Mouse (Mus musculus) bone marrow macrophage, adult 2 months (primary cell): ENCODE measurements at regions not wholly inside any gene's neighbourhood (a gene's known extent, or its start where the extent isn't known, plus 50 kb on each side); places are given as distances from the start of the nearest gene placed in this dataset.

Experiments used
- H3K27ac ChIP-seq: 2 replicates; pipeline ENCODE4 v1.5.1; 2012; ENCODE audit warnings: low read depth, low read length; ENCODE audit not compliant: insufficient read depth
- H3K4me1 ChIP-seq: 2 replicates; pipeline ENCODE4 v1.6.1; 2012; ENCODE audit warnings: low read length; ENCODE audit not compliant: control insufficient read depth, insufficient read depth
- H3K4me3 ChIP-seq: 2 replicates; pipeline ENCODE4 v1.5.1; 2012; ENCODE audit warnings: mild to moderate bottlenecking, low read length, moderate library complexity; ENCODE audit not compliant: insufficient read depth
- CTCF ChIP-seq: IDR thresholded peaks from 2 replicates; pipeline ENCODE4 v1.5.1; 2012; ENCODE audit warnings: low read depth, mild to moderate bottlenecking, low read length, moderate library complexity
- POLR2A ChIP-seq: IDR thresholded peaks from 2 replicates; pipeline ENCODE4 v1.6.1; 2012; ENCODE audit warnings: mild to moderate bottlenecking, low read depth, low read length, borderline replicate concordance

DNA sequence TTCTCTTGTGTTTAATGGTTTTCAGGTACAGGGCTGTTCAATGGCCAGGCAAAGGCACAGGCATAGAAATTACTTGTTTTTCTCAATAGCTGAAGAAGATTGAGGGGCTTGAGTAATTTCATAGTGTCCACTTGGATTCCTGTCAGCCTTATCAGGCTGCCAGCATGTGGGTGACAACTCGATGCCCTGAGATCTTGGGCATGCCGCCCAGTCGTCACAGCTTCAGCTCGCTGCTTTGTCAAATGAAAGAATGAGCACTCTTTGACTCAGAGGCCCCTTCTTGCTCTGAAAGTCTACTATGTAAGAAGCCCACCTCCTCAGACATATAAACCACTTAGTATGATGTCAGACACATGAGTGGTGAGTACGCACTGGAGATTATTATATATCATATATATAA is 272.6 kb downstream of the Rwdd3 start:
- Histone ChIP-seq H3K4me3 (no peak overlapping the region), H3K4me1 (no peaks in the 10 kb centered on the region), H3K27ac (no peak overlapping the region)
- TF ChIP-seq POLR2A (no peak), CTCF (no peak)

- Histone ChIP-seq H3K4me3 (no peak overlapping the region), H3K27ac (no peak overlapping the region), H3K4me1 (no peaks in the 10 kb centered on the region)
- TF ChIP-seq CTCF (no peak), POLR2A (no peak)
Measured at GRCm38 (mm10) chr3:120898258-120898657, 273.2 kb downstream of the Rwdd3 start.

- no peaks in the 10 kb centered on the region for H3K4me1 ChIP-seq
- H3K27ac ChIP-seq = no peak overlapping the region
- no peak overlapping the region for H3K4me3 ChIP-seq
- TF ChIP-seq CTCF (no peak), POLR2A (no peak)
Measured at GRCm38 (mm10) chr3:120897758-120898157, 273.7 kb downstream of the Rwdd3 start.

DNA sequence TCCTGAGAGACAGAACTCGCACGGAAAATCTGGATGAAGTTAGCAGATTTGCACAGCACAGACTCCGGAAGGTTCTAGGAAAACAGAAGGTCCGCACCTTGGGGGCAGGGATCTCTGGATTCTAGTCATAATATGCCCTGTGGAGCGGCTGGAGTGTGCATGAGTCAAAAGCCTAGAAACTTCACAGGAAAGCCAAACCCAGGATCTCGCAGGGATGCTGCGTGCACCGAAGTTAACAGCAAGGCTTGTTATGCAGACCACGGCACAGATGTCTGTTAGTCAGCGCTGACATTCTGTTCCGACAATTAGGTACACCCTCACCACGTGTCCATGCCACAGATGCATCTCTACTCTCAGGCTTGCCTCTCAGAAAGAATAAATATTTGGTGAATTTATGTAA is 274.3 kb downstream of the Rwdd3 start:
- no peak for TF ChIP-seq CTCF
- TF ChIP-seq POLR2A = no peak
- H3K27ac ChIP-seq = no peak overlapping the region
- no peaks in the 10 kb centered on the region for H3K4me1 ChIP-seq
- H3K4me3 ChIP-seq = no peak overlapping the region

- Histone ChIP-seq H3K27ac (no peak overlapping the region), H3K4me1 (no peaks in the 10 kb centered on the region), H3K4me3 (no peak overlapping the region)
- no peak for TF ChIP-seq CTCF
- TF ChIP-seq POLR2A = no peak
Measured at GRCm38 (mm10) chr3:120886063-120886841, 285.2 kb downstream of the Rwdd3 start.

- no peak overlapping the region for H3K4me3 ChIP-seq
- no peaks in the 10 kb centered on the region for H3K4me1 ChIP-seq
- TF ChIP-seq POLR2A (no peak), CTCF (no peak)
- no peak overlapping the region for H3K27ac ChIP-seq
Measured at GRCm38 (mm10) chr3:120885401-120885800, 286.1 kb downstream of the Rwdd3 start.

DNA sequence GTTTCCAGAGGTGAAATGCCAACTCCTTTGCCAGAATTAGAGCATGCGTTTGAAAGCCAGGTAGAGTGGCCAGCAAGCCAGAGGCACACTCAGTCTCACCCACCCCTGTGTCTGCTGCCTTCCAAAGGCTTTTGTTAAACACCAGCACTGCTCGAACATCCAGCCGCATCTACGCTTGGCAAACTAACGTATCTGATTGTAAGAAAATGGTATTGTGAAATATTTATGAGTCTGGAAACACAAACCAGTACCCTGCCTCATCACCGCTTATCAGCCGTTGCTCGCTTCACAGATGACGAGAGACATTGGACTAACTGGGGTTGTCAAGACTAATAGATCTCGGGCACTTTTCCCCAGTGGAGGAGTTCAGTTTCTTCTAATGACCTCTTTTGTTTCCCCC is 287.3 kb downstream of the Rwdd3 start:
- H3K4me1 ChIP-seq = no peaks in the 10 kb centered on the region
- H3K27ac ChIP-seq = no peak overlapping the region
- no peak overlapping the region for H3K4me3 ChIP-seq
- TF ChIP-seq CTCF (no peak), POLR2A (no peak)

- Histone ChIP-seq H3K4me3 (no peak overlapping the region), H3K4me1 (no peaks in the 10 kb centered on the region), H3K27ac (no peak overlapping the region)
- TF ChIP-seq POLR2A = no peak
- no peak for TF ChIP-seq CTCF
Measured at GRCm38 (mm10) chr3:120883650-120884049, 287.8 kb downstream of the Rwdd3 start.

DNA sequence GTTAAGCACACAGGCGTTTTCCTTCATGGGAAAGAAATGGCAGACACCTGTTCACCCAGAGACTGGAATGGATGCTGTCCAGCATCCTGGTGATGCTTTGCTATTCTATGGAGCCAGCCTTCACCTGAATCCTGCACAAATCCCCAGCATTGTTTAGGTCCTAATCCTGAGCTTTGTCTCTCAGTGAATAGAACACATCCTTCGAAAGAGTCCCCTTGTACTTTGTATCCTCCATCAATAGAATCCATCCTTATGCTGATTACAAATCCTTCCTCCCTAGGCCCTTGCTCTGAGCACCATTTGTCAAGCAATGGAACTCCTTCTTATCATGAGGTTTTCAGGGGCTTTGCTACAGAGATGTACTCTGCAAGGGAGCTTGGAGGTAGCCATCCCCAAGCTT is 292.1 kb downstream of the Rwdd3 start:
- no peak overlapping the region for H3K4me3 ChIP-seq
- no peak overlapping the region for H3K27ac ChIP-seq
- H3K4me1 ChIP-seq = no peaks in the 10 kb centered on the region
- no peak for TF ChIP-seq POLR2A

DNA sequence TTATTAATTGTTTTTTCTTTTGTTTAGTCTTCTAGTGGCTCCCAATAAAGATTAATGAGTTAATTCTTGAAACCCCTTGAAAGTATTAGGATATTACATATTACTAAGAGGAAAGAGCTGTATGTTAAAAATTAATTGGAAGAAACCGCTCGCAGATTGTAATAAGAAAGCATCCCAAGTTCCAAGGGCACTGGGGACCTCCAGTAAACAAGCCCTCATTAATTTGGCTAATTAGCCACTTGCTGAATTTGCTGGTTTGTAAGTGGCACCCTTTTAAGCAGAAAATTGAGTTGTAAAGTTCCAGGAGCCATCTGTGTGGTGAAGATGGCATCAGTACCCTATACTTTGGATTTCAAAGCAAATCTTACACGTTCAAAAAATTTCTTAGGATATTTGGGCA is 295.8 kb downstream of the Rwdd3 start:
- Histone ChIP-seq H3K27ac (no peak overlapping the region), H3K4me1 (no peaks in the 10 kb centered on the region), H3K4me3 (no peak overlapping the region)
- TF ChIP-seq CTCF (no peak), POLR2A (no peak)

GRCm38 (mm10) chr3:120865036-120865435 is 306.5 kb downstream of the Rwdd3 start:
- Histone ChIP-seq H3K27ac (no peak overlapping the region), H3K4me1 (no peaks in the 10 kb centered on the region), H3K4me3 (no peak overlapping the region)
- TF ChIP-seq CTCF (no peak), POLR2A (no peak)
